Mouse (Mus musculus): ENCODE data around the gene Stat5b.

The Stat5b gene

DNA sequence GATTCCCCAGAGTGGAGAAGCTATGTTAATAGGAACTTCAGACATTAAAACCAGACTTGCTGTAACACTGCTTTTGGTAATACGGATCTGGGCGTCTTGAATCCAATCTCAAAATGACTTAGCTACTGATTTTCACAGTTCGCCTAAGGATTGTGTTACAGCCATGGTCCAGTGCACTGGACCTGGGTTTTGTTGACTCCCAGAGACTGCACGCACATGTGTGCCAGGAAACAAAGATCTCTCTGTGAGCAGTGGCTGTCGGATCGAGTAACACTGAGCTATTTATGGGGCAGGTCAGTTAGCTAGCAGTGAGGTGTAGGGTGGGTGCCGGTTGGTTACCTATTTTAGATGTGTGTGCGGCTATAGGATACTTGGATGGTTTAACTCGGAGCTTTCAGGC, 40.0 kb downstream of the Stat5b start:
- no peak for DNase-seq

GRCm38 (mm10) chr11:100806380-100807305, 43.9 kb downstream of the Stat5b start:
- no peak for DNase-seq

DNA sequence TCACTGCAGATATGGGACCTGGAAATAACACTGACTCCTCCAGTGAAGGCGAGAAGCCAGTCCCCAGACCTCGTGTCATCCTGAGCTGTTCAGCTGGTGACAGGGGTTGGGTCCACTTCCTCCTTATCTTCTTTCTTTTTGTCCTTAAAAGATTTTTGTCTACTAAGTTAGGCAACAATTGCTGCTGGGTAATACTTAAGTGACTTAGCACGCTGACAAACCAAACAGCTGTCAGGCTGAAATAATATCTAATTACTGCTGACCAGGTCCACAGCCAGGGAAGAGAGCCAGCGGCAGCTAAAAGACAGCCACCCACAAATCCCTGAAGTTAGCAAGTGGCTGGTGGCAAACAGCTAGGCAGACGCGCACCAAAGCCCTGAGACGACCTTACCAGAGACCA, 45.0 kb downstream of the Stat5b start:
- no peak for DNase-seq

DNA sequence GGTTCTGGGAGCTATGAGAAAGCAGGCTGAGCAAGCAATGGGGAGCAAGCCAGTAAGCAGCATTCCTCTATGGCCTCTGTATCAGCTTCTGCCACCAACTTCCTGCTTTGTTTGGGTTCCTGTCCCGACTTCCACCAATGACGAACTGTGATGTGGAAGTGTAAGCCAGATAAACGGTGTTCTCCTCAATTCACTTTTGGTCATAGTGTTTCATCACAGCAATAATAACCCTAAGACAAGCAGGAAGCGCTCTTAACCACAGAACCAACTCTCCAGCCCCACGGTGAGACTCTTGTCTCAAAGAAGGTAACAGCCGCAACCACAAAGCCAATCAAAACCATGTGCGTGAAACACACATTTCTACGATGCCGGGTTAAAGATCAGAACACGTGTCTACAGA, 46.1 kb downstream of the Stat5b start:
- DNase-seq, result no peak

DNA sequence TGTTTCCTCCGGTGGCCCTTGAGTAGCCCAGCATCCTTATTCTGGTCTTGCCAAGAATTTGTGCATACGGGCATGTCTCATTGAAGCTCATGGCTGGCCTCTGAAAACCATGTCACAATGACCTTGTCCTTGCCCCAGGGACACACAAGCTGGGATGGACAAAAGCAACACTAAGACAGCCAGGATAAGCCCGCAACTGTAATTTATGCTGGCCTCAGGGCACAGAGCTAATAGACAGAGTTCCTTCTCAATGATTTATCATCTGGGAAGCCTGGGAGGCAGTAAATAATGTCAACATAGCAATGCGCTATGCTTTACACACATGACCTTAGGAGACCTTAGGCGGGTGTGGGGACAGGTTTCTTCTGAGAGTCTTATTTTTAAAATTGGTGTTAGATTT, 51.1 kb downstream of the Stat5b start:
- DNase-seq, result no peak

DNA sequence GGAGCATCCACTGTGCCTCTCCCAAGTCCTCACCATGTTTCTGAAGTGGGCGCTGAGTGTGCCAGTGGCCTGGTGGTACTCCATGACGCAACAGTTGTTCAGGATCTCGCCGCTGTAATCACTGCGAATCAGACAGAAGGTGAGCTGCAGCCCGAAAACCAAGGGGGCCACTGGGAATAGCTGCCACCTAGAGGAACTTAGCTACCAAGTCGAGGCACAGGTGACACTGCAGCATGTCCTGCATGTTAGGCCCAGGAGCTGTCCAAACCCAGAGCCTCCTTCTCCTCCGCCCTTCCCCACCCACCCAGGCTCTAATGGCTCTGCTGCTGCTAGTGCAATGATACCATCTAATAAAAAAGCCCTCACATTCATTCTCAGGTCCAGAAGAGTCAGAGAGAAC, 53.9 kb downstream of the Stat5b start:
- no peak for DNase-seq

GRCm38 (mm10) chr11:100795386-100795785, 55.1 kb downstream of the Stat5b start:
- no peak for DNase-seq

GRCm38 (mm10) chr11:100791457-100792049, 59.0 kb downstream of the Stat5b start:
- DNase-seq, result peak; percentile 23

GRCm38 (mm10) chr11:100790644-100791043, 59.9 kb downstream of the Stat5b start:
- DNase-seq, result peak; percentile 34

- DNase-seq, result no peak
These were observed 60.8 kb downstream of the Stat5b start for GRCm38 (mm10) chr11:100789702-100790101.

- no peak for DNase-seq
These were observed 64.8 kb downstream of the Stat5b start for GRCm38 (mm10) chr11:100785774-100786173.

GRCm38 (mm10) chr11:100784286-100784685, 66.2 kb downstream of the Stat5b start:
- no peak for DNase-seq

- no peak for DNase-seq
These were observed 68.0 kb downstream of the Stat5b start for GRCm38 (mm10) chr11:100782568-100782967.

- peak; percentile 18 for DNase-seq
These were observed 68.6 kb downstream of the Stat5b start for GRCm38 (mm10) chr11:100781763-100782475.

DNA sequence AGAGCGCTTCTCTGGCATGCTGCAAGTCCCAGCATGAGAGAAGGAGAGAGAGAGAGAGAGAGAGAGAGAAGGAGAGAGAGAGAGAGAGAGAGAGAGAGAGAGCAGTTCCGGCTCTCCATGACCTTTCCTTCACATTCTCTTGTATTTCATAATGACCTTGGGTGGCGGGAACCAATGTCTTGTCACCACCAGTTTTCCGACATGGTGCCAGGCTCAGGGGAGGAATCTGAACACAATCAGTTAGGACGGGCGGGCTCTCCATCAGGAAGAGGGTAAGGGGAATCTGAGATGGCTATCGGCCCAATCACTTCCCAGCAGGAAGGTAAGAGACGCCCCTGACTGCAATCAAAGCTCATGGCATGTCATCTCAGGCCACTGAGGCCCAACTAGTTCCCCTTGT, 70.3 kb downstream of the Stat5b start:
- no peak for DNase-seq

- no peak for DNase-seq
These were observed 72.5 kb downstream of the Stat5b start for GRCm38 (mm10) chr11:100778069-100778468.

DNA sequence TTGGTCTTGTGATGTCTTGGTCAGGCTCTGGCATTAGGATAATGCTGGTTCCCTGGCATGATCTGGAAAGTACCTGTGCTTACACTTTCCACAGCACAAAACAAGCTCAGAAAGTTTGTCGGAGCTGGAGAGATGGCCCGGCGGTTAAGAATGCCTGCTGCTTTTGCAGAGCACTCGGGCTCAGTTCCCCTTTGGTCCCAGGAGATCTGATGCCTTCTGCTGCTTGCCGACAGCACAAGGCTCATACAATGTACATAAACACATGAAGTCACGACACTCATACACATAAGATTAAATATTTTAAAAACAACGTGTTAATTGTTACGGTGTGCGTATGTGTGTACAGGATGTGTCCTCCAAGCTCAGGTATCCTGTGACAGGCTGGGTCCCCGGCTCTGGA, 74.6 kb downstream of the Stat5b start:
- DNase-seq, result no peak

GRCm38 (mm10) chr11:100774261-100774660, 76.3 kb downstream of the Stat5b start:
- no peak for DNase-seq

GRCm38 (mm10) chr11:100770646-100771408, 79.7 kb downstream of the Stat5b start, which contains the start of gene Ghdc:
Gene Ghdc, minus strand, starts transcription at chr11:100770957.
- DNase-seq, result peak; percentile 86

DNA sequence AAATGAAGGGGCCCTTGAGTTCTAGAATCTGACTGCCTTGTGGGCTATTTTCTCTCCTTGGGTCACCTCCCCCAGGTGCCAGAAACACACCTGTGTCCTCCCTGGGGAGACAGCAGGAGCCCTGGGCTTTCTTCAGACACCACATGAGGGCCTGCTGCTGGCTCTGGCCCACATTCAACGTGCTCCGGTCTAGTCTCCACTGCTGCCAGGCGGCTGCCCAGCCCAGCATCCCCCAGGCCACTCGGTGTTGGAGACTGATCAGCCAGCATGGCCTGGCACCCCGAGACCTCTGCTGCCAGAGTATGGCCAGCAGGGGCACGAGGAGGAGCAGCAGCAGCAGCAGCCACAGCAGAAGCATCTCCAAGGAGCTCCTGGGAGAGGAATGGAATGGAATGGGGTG, 80.5 kb downstream of the Stat5b start:
- DNase-seq, result no peak

GRCm38 (mm10) chr11:100767871-100768270, 82.7 kb downstream of the Stat5b start:
- no peak for DNase-seq

DNA sequence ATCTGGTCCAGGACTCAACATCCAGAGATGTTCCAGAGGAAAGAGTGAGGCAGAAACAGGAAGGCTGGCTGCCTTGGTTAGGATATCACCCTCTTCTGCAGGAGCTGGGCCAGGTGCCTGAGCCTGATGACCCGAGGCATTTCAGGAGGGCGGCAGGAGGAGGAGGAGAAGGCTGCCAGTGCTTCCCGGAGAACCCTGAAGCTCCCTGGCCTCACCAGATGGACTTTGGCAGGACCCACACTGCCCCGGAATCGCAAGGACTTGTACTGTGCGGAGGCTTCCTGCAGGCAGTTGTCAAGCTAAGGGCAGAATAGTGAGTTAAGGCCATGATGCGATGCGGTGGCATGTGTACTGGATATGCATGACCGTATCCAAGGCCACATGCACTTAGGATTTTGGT, 83.8 kb downstream of the Stat5b start:
- DNase-seq, result no peak

DNA sequence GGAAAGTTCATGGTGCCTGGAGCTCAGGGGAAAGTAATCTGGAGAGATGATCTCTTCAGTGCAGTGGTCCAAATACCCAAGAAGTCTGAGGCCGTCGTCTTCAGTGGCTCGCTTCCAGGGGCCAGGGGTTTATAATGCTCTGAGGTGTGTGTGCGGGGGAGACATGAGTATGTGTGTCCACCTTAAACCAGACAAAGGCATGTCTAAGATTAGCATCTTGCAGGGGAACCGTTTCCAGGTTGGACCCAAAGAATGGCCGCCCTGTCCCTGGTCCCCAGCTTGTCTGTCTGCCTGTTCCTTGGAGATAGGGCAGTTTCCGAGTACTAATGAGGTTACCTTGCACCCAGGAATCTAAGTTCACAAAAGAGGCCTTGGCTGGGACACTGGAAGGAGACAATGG, 87.7 kb downstream of the Stat5b start, which contains the start of gene Hcrt:
Gene Hcrt (minus strand): TSS at position 101 of the 400 bp plus-strand sequence.
- no peak for DNase-seq
